Mouse (Mus musculus) central nervous system, embryonic 14 days (tissue): ENCODE data around the gene Fmnl2. TPM values are rescaled to one million over a fixed set of nuclear protein-coding genes. Genes with fewer than 3 reads are reported as not detected.

ENCODE experiments used
- polyA plus RNA-seq: library from polyadenylated mRNA; depleted of rRNA; stranded (reverse); fragments of >200 nt; gene quantifications from 2 replicates; pipeline ENCODE4 v1.2.3, GENCODE M21; 2012; rRNA removed

Fmnl2 gene
- 43.9 and 52.9 TPM in 2 replicates for polyA plus RNA-seq

DNA sequence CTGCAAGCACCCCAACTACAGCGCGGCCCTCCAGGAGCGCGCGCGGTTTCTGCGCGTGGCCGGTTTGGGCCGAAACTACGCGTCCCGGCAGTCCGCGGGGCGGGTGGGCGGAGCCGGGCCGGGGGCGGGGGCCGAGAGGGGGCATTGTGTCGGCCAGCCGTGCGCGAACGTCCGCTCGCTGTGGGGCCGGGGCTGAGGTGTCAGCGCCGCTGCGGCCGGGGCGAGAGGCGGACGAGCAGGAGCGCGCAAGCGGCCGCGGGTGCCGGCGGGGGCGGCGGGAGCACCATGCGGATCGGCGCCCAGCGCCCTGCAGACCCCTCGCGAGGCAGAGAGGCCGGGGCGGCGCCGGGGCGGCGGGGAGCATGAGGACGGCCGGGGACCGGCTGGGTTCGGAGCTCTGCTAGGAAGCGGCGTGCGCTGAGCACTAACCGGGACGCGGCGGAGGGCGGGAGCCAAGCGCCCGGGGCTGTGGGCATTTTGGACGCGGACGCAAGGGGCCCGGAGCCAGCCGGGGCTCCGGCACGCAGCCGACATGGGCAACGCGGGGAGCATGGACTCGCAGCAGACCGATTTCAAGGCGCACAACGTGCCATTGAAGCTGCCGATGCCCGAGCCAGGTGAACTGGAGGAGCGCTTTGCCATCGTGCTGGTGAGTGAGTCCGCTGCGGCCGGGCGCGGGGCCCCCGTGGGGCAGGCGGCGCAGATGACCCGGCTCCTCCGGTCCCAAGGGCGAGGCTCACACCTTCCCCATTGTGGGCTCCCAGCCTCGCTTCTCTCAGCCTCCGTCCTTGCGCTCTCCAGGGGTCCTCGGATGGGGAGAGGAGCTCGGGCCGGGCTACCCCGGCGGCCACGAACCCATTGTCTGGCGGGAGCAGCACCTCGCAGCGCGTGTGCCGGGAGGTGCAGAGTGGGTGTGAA is at the start of gene Fmnl2:
Fmnl2 (plus strand) TSS at position 250 of the 918 bp plus-strand sequence.

Other genes starting within 250 kb of the Fmnl2 start
- gene Cacnb4, start 181.0 kb upstream of the Fmnl2 start, polyA plus RNA-seq, result 8.5 and 9.1 TPM in 2 replicates
- 21.5 and 22.2 TPM in 2 replicates for gene Stam2, start 115.6 kb upstream of the Fmnl2 start, polyA plus RNA-seq